Mouse (Mus musculus) cerebellum, postnatal 4 days (tissue): ENCODE results near the gene Spns3.
"Not testable (repeated sequence)": the region's sequence is repeated elsewhere in the genome, so short reads cannot be mapped to it uniquely, and the experiment has no call there.

Source experiments
- DNase-seq, 2 experiments: peaks; one replicate each; pipeline ENCODE4 v3.0.0; 2022; ENCODE audit warnings: low spot score in 2 of 2, mixed read lengths in 1 of 2

Spns3 gene

GRCm38 (mm10) chr11:72558155-72558554 lies 7.8 kb upstream of the Spns3 start:
- DNase-seq, result no peak

- no peak for DNase-seq
These were observed 6.6 kb upstream of the Spns3 start for GRCm38 (mm10) chr11:72556953-72557352.

- DNase-seq, result no peak
These were observed 6.2 kb upstream of the Spns3 start for GRCm38 (mm10) chr11:72556470-72556869.

- no peak for DNase-seq
These were observed 1.3 kb upstream of the Spns3 start for GRCm38 (mm10) chr11:72551531-72552105.

GRCm38 (mm10) chr11:72547181-72547580 lies 3.1 kb downstream of the Spns3 start:
- DNase-seq, result no peak

GRCm38 (mm10) chr11:72544716-72545115 lies 5.6 kb downstream of the Spns3 start:
- DNase-seq, result no peak

- not testable (repeated sequence) for DNase-seq
These were observed 6.6 kb downstream of the Spns3 start for GRCm38 (mm10) chr11:72543692-72544091.

GRCm38 (mm10) chr11:72542586-72542985 lies 7.7 kb downstream of the Spns3 start:
- no peak for DNase-seq

GRCm38 (mm10) chr11:72541928-72542327 lies 8.4 kb downstream of the Spns3 start:
- no peak for DNase-seq

GRCm38 (mm10) chr11:72540437-72540836 lies 9.9 kb downstream of the Spns3 start:
- peak in 1 of 2 experiments; percentile 69 for DNase-seq

GRCm38 (mm10) chr11:72538811-72539210 lies 11.5 kb downstream of the Spns3 start:
- DNase-seq, result no peak

GRCm38 (mm10) chr11:72538037-72538755 lies 12.1 kb downstream of the Spns3 start:
- no peak for DNase-seq

- DNase-seq, result no peak
These were observed 12.8 kb downstream of the Spns3 start for GRCm38 (mm10) chr11:72537503-72537902.

- DNase-seq, result no peak
These were observed 14.8 kb downstream of the Spns3 start for GRCm38 (mm10) chr11:72535519-72535918.

- no peak for DNase-seq
These were observed 17.4 kb downstream of the Spns3 start for GRCm38 (mm10) chr11:72532890-72533289.

GRCm38 (mm10) chr11:72531632-72532031 lies 18.7 kb downstream of the Spns3 start:
- DNase-seq, result no peak

GRCm38 (mm10) chr11:72531144-72531543 lies 19.2 kb downstream of the Spns3 start:
- no peak for DNase-seq

GRCm38 (mm10) chr11:72526190-72526589 lies 24.1 kb downstream of the Spns3 start:
- no peak for DNase-seq

GRCm38 (mm10) chr11:72523711-72524110 lies 26.6 kb downstream of the Spns3 start:
- no peak for DNase-seq

GRCm38 (mm10) chr11:72522616-72523041 lies 27.7 kb downstream of the Spns3 start:
- DNase-seq, result peak in 1 of 2 experiments; percentile 75

GRCm38 (mm10) chr11:72521598-72522541 lies 28.4 kb downstream of the Spns3 start:
- DNase-seq, result no peak

GRCm38 (mm10) chr11:72519895-72520294 lies 30.4 kb downstream of the Spns3 start:
- no peak for DNase-seq
